Mouse (Mus musculus) kidney, adult 2 months (tissue): ENCODE data around the gene St14. TPM values are rescaled to one million over a fixed set of nuclear protein-coding genes. Genes with fewer than 3 reads are reported as not detected.
"Not testable (repeated sequence)": the region's sequence is repeated elsewhere in the genome, so short reads cannot be mapped to it uniquely, and the experiment has no call there.

Experiments used
- DNase-seq: peaks from one replicate; pipeline ENCODE4 v3.0.0; 2021
- H3K27ac ChIP-seq: fragments of 200-500 bp; 2 replicates; pipeline ENCODE4 v1.5.1; 2012; ENCODE audit warnings: low read depth, low read length, control low read depth, inconsistent platforms; ENCODE audit not compliant: insufficient read depth
- H3K27me3 ChIP-seq: fragments of 200-500 bp; replicated peaks from 2 replicates; pipeline ENCODE4 v1.6.1; 2012; ENCODE audit warnings: mild to moderate bottlenecking, moderate library complexity, low read length, inconsistent platforms; ENCODE audit not compliant: control insufficient read depth, insufficient read depth
- H3K36me3 ChIP-seq: fragments of 200-500 bp; 2 replicates; pipeline ENCODE4 v1.6.1; 2012; ENCODE audit warnings: mild to moderate bottlenecking, moderate library complexity, low read length, inconsistent platforms; ENCODE audit not compliant: control insufficient read depth, insufficient read depth
- H3K4me1 ChIP-seq: fragments of 200-500 bp; 2 replicates; pipeline ENCODE4 v1.6.1; 2011; ENCODE audit warnings: low read length; ENCODE audit not compliant: control insufficient read depth, insufficient read depth
- H3K4me3 ChIP-seq: fragments of 200-500 bp; 2 replicates; pipeline ENCODE4 v1.5.1; 2011; ENCODE audit warnings: mild to moderate bottlenecking, low read depth, low read length, control low read depth; ENCODE audit not compliant: insufficient read depth
- CTCF ChIP-seq: fragments of 200-500 bp; conservative IDR thresholded peaks from 2 replicates; pipeline ENCODE4 v1.5.1; 2011; ENCODE audit warnings: low read depth, mild to moderate bottlenecking, control low read depth, low read length, moderate library complexity, mixed read lengths; ENCODE audit not compliant: insufficient read depth, insufficient read length
- POLR2A ChIP-seq: fragments of 200-500 bp; IDR thresholded peaks from one replicate; pipeline ENCODE4 v1.6.1; 2011; ENCODE audit warnings: low read depth, low read length, control low read depth
- WGBS: fragments of 180-500 bp; shearing (Covaris S2); methylation state at CpG from one replicate; pipeline ENCODE4 v1.1.7; 2018; 5-methylcytosine and 5-hydroxymethylcytosine counted together
- polyA plus RNA-seq: library from polyadenylated mRNA; depleted of rRNA; stranded (reverse); fragments of >200 nt; gene quantifications from 2 replicates; pipeline ENCODE4 v1.2.3, GENCODE M21; 2012; rRNA removed

Gene St14
- 62.8 and 71.2 TPM in 2 replicates for polyA plus RNA-seq

DNA sequence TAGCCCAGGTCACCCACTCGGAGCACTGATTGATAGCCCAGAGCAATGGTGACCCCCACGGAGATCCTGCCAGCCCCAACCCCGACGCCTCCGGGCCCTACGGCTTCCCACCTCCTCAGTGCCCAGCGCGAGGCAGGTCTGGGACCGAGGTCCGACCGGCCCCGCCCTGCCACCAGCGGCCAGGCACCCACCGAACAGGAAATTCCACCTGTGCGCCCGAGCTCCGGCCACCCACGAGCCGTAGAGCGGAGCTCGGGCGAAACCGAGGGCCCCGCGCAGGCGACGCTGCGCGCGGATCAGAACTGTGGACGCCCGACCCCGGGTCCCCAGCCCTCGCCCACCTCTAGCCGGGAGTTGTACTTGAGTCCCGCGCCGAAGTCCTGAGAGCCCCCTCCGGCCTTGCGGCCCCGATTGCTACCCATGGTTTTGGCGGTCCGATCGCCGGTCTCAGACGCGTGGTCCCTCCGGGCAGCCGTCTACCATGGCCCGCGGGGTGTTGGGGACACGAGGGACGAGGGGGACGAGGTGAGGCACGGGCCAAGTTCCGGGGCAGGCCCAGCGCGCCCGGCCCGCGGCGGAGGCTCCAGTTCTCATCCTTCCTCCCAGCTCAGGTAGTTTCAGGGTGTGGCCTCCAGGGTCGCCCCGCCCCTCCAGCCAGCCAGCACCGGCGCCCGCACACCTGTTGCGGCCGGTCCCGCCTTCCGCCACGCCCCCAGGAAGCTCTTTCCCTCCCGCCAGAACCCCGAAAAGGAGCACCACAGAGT is at the start of gene St14:
Gene St14 (minus strand): TSS at position 649 of the 764 bp plus-strand sequence.
- under 1% methylated on average over 74 of the region's 74 CpGs for WGBS
- Histone ChIP-seq H3K27ac (peak within 1 kb of the TSS; percentile 78), H3K4me3 (peak within 1 kb of the TSS; percentile 91), H3K36me3 (no peaks in the 10 kb centered on the region), H3K27me3 (0 out of 2 replicates have a peak, but pooled peaks cover 2% of the 10 kb centered on the region), H3K4me1 (no peaks in the 10 kb centered on the region)
- peak; percentile 86 for DNase-seq
- TF ChIP-seq CTCF: no peak
- TF ChIP-seq POLR2A: peak; percentile 39

DNA sequence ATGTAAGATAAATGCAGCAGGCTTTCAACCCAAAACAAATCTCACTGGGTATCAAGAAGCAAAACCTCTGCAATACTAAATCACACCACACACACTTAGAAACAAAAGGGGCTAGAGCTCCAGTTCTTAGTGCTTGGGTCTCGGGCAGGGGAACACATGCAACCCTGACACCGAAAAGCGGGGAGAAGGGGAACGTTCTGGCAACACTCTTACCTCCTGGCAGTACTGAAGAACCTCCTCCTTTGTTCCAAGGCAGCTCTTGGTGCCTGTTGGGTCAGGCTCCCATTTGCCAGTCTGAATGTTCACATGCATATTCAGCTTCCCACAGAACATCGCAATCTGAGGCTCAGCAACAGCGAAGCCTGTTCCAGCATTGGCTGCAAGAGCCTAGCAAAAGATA is 46.0 kb upstream of the St14 start:
- no peak overlapping the region for H3K27ac ChIP-seq
- H3K4me1 ChIP-seq: peaks cover 20% of the 10 kb centered on the region; the same call in 1 of the 2 replicates
- no peak for TF ChIP-seq POLR2A
- TF ChIP-seq CTCF: no peak
- no peak overlapping the region for H3K4me3 ChIP-seq
- WGBS: 90% methylated on average over 6 of the region's 6 CpGs
- H3K27me3 ChIP-seq: no peaks in the 10 kb centered on the region
- H3K36me3 ChIP-seq: no peaks in the 10 kb centered on the region
- no peak for DNase-seq

DNA sequence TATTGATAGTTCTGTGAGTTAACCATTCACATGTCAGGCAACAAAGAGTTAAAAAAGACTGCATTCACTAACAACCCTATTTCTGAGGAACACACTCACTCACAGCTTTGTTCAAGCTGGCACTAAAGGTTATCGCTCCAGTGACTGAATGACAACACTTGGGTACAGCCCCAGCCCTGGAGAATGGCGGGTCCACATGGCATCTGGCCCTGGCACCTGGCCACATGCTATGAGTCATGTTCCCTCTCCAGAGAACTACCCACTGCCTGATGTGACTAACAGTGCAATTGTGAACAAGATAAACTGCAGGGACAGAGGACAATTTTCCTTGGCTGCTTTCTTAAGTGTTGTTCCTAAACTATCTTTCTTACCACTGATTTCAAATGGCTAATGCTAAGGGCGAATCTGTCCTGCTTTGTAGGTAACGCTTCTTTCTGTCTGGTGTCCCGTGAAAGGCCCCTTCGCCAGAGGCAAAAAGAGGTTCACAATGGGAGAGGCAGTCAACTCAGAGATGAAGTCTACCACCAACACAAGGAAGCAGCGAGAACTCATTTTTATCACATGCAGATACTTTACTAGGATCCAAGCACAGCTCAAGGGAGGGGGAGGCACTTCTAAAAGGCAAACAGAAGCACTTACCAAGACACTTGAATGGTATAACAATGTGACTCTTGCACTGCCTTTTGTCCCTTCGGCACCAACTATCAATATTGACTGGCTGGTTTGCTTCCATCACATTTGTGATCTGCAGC is 44.9 kb upstream of the St14 start:
- TF ChIP-seq CTCF: no peak
- no peak for TF ChIP-seq POLR2A
- Histone ChIP-seq H3K4me1 (peaks cover 16% of the 10 kb centered on the region; the same call in 1 of the 2 replicates), H3K27ac (no peak overlapping the region), H3K4me3 (no peak overlapping the region), H3K36me3 (no peaks in the 10 kb centered on the region), H3K27me3 (no peaks in the 10 kb centered on the region)
- peak; percentile 75 for DNase-seq
- 65% methylated on average over 8 of the region's 8 CpGs for WGBS

- WGBS: 80% methylated on average over 3 of the region's 3 CpGs
- no peaks in the 10 kb centered on the region for H3K36me3 ChIP-seq
- TF ChIP-seq POLR2A (no peak), CTCF (no peak)
- no peak overlapping the region for H3K27ac ChIP-seq
- DNase-seq: no peak
- no peaks in the 10 kb centered on the region for H3K27me3 ChIP-seq
- H3K4me3 ChIP-seq: no peak overlapping the region
- peaks cover 11% of the 10 kb centered on the region; the same call in 1 of the 2 replicates for H3K4me1 ChIP-seq
Measured at GRCm38 (mm10) chr9:31175978-31176377, 44.3 kb upstream of the St14 start.

- WGBS: 95% methylated on average over 6 of the region's 6 CpGs
- no peak for DNase-seq
- Histone ChIP-seq H3K27ac (no peak overlapping the region), H3K36me3 (no peaks in the 10 kb centered on the region), H3K4me3 (no peak overlapping the region), H3K27me3 (no peaks in the 10 kb centered on the region), H3K4me1 (peaks cover 11% of the 10 kb centered on the region; the same call in 1 of the 2 replicates)
- TF ChIP-seq CTCF (no peak), POLR2A (no peak)
Measured at GRCm38 (mm10) chr9:31175346-31175745, 43.7 kb upstream of the St14 start.

DNA sequence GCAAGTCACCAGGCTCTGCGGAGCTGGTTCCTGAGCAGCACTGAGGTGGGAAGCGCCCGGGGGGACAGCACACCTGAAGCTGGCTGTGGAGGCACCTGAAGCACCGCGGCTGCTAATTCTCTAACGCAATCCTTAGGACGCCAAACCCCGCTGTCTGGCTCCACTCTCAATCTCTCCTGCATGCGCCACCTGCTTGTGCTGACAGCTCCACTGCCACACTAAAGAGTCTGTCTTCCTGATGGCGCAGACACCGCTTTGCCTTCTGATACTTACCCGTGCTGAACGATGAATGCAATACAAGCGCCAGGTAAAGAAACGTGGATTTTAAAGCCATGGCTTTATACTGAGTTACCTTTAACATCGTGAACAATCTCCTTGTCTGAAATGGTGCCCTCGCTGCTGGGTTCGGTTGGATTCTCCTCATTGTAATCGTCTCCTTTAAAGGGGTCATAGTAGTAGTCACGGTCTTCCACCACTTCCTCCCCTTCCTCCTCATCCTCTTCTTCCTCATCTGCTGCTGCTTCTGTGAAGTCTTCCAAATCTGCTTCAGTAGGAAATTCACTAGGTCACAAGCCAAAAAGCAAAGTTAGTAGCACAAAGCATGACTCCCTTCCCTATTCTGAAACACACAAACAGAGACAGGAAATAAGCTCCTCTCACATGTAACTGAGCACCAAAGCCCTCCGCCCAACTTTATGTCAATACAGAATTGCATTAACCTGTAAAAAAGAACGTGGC is 36.9 kb upstream of the St14 start:
- no peak for TF ChIP-seq CTCF
- TF ChIP-seq POLR2A: no peak
- 92% methylated on average over 22 of the region's 22 CpGs for WGBS
- H3K4me3 ChIP-seq: no peak overlapping the region
- H3K4me1 ChIP-seq: no peaks in the 10 kb centered on the region
- H3K27ac ChIP-seq: no peak overlapping the region
- H3K36me3 ChIP-seq: peaks cover 5% of the 10 kb centered on the region
- H3K27me3 ChIP-seq: no peaks in the 10 kb centered on the region
- DNase-seq: no peak

DNA sequence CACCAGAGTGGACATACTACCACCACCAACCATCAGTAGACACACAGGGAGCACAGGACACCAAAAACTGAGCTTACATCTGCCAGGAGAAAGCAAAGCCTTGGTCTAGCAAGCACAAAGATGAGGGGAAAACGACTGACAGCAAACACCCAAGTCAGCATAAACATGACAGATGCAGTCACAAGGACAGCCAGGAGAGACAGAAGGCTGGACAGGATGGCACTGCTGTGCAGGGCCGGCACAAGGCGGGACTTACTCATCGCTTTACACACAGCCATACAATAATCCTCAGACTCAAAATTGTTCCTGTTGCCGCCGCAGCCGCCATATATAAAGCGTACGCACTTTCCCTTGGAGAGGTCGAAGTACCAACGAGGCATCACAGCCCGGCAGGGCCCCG is 35.7 kb upstream of the St14 start:
- Histone ChIP-seq H3K36me3 (peaks cover 5% of the 10 kb centered on the region), H3K27me3 (no peaks in the 10 kb centered on the region), H3K4me3 (no peak overlapping the region), H3K4me1 (no peaks in the 10 kb centered on the region), H3K27ac (no peak overlapping the region)
- no peak for DNase-seq
- TF ChIP-seq POLR2A: no peak
- TF ChIP-seq CTCF: no peak
- WGBS: 93% methylated on average over 13 of the region's 13 CpGs

DNA sequence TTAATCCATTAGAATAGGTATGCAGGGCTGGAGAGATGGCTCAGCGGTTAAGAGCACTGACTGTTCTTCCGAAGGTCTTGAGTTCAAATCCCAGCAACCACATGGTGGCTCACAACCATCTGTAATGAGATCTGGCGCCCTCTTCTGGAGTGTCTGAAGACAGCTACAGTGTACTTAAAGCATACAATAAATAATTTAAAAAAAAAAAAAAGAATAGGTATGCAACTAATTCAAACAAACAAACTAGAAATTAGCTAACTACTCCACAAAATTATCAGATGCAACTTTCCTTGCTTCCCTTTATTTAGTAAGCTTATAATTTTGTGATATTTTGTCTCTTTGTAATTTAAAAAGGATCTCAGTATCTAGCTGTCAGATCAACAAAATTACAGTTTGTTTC is 33.9 kb upstream of the St14 start:
- not testable (repeated sequence) for H3K4me3 ChIP-seq, DNase-seq, H3K27me3 ChIP-seq, H3K36me3 ChIP-seq, H3K4me1 ChIP-seq, H3K27ac ChIP-seq
- WGBS: 90% methylated on average over 3 of the region's 3 CpGs
